Mouse (Mus musculus): ENCODE measurements around the gene Setd1b. TPM values are rescaled to one million over a fixed set of nuclear protein-coding genes. Genes with fewer than 3 reads are reported as not detected.
A peak's percentile ranks its signal among the peaks of the same experiment; 100 is the strongest.

Gene Setd1b
- total RNA-seq, 2 experiments from 2014 or later: 26.1 to 36.5 TPM

GRCm38 (mm10) chr5:123125638-123126406 is 16.2 kb upstream of the Setd1b start:
- DNase-seq (ENCODE audit: extremely low spot score in 1 of 2, low spot score in 1 of 2): no peak

GRCm38 (mm10) chr5:123127031-123127430 is 15.0 kb upstream of the Setd1b start:
- DNase-seq (ENCODE audit: extremely low spot score in 1 of 2, low spot score in 1 of 2): no peak

GRCm38 (mm10) chr5:123128426-123129169 is 13.4 kb upstream of the Setd1b start:
- no peak for DNase-seq (ENCODE audit: extremely low spot score in 1 of 2, low spot score in 1 of 2)

GRCm38 (mm10) chr5:123129170-123129757 is 12.7 kb upstream of the Setd1b start:
- no peak for DNase-seq (ENCODE audit: extremely low spot score in 1 of 2, low spot score in 1 of 2)

GRCm38 (mm10) chr5:123130030-123130813 is 11.8 kb upstream of the Setd1b start:
- no peak for DNase-seq (ENCODE audit: extremely low spot score in 1 of 2, low spot score in 1 of 2)

GRCm38 (mm10) chr5:123130814-123131148 is 11.2 kb upstream of the Setd1b start:
- no peak for DNase-seq (ENCODE audit: extremely low spot score in 1 of 2, low spot score in 1 of 2)

GRCm38 (mm10) chr5:123132308-123133071 is 9.5 kb upstream of the Setd1b start, which contains the start of gene Rhof:
Rhof (minus strand) TSS chr5:123132692.
- peak; percentile 93 to 94 for DNase-seq (ENCODE audit: extremely low spot score in 1 of 2, low spot score in 1 of 2)

- DNase-seq (ENCODE audit: extremely low spot score in 1 of 2, low spot score in 1 of 2): peak; percentile 90 to 91
Observed at GRCm38 (mm10) chr5:123133083-123133783, 8.8 kb upstream of the Setd1b start.

- no peak for DNase-seq (ENCODE audit: extremely low spot score in 1 of 2, low spot score in 1 of 2)
Observed at GRCm38 (mm10) chr5:123133784-123134143, 8.2 kb upstream of the Setd1b start.

- no peak for DNase-seq (ENCODE audit: extremely low spot score in 1 of 2, low spot score in 1 of 2)
Observed at GRCm38 (mm10) chr5:123134186-123134874, 7.7 kb upstream of the Setd1b start.

- DNase-seq (ENCODE audit: extremely low spot score in 1 of 2, low spot score in 1 of 2): no peak
Observed at GRCm38 (mm10) chr5:123134875-123135382, 7.1 kb upstream of the Setd1b start.

GRCm38 (mm10) chr5:123135471-123136360 is 6.3 kb upstream of the Setd1b start:
- DNase-seq (ENCODE audit: extremely low spot score in 1 of 2, low spot score in 1 of 2): no peak

GRCm38 (mm10) chr5:123136361-123137043 is 5.5 kb upstream of the Setd1b start:
- DNase-seq (ENCODE audit: extremely low spot score in 1 of 2, low spot score in 1 of 2): peak; percentile 58 to 71

- peak in 1 of 2 experiments; percentile 31 for DNase-seq (ENCODE audit: extremely low spot score in 1 of 2, low spot score in 1 of 2)
Observed at GRCm38 (mm10) chr5:123137044-123137909, 4.7 kb upstream of the Setd1b start.

- no peak for DNase-seq (ENCODE audit: extremely low spot score in 1 of 2, low spot score in 1 of 2)
Observed at GRCm38 (mm10) chr5:123137910-123138229, 4.1 kb upstream of the Setd1b start.
